Mouse (Mus musculus) erythroblast, embryonic 14.5 days (primary cell): ENCODE measurements around the gene Map2k2.

ENCODE experiments used
- GATA1 ChIP-seq: IDR thresholded peaks from 2 replicates; pipeline ENCODE4 v1.6.1; 2012; ENCODE audit warnings: low read length, inconsistent platforms, mixed read lengths
- TAL1 ChIP-seq: IDR thresholded peaks from 3 replicates; pipeline ENCODE4 v1.6.1; 2012; ENCODE audit warnings: low read length, inconsistent platforms, mixed read lengths

- TF ChIP-seq TAL1 (no peak), GATA1 (no peak)
Measured at GRCm38 (mm10) chr10:81138131-81138782, 32.5 kb downstream of the Map2k2 start.
